ENCODE assay signal across 8 mouse cellular contexts in genomic region chr11:54088947-54089317, GRCm38 (mm10). TPM values are rescaled to one million over a fixed set of nuclear protein-coding genes. Genes with fewer than 3 reads are reported as not detected.
DNase-seq lines count a peak whose midpoint lies in the region; ATAC-seq and TF ChIP-seq lines count a peak whose summit lies in the region.

No protein-coding gene starts in this region.

- H3K36me3 ChIP-seq in heart, adult 2 months (ENCODE audit: control insufficient read depth, insufficient read depth, low read length), result no peaks in the 10 kb centered on the region
- H3K36me3 ChIP-seq in kidney, postnatal 0 days (ENCODE audit: insufficient read depth, low read length), result no peaks in the 10 kb centered on the region

- no peak for TF ChIP-seq POLR2A in heart, adult 2 months (IDR thresholded peaks at IDR 0.05; ENCODE audit: insufficient read depth, low read depth, low read length)
- TF ChIP-seq POLR2A in lung, adult 2 months (IDR thresholded peaks at IDR 0.05; ENCODE audit: borderline replicate concordance, extremely low read depth, low read depth, low read length), result no peak

- no peak overlapping the region for H3K4me3 ChIP-seq in heart, adult 2 months
- no peak overlapping the region for H3K4me3 ChIP-seq in kidney, postnatal 0 days (replicated peaks; ENCODE audit: low read depth, low read length)
- H3K4me3 ChIP-seq in lung, adult 2 months (replicated peaks; ENCODE audit: extremely low read depth, low read depth, low read length), result no peak overlapping the region

- no peak overlapping the region for H3K9ac ChIP-seq in heart, adult 2 months (ENCODE audit: low read depth, low read length)
- H3K9ac ChIP-seq in kidney, postnatal 0 days (ENCODE audit: low read depth, low read length), result no peak overlapping the region

- no peak overlapping the region for H3K4me2 ChIP-seq in kidney, postnatal 0 days (ENCODE audit: low read length)

- H3K27ac ChIP-seq in heart, adult 2 months, result no peak overlapping the region
- no peak overlapping the region for H3K27ac ChIP-seq in kidney, postnatal 0 days

- no peaks in the 10 kb centered on the region for H3K27me3 ChIP-seq in heart, adult 2 months (ENCODE audit: control insufficient read depth, insufficient read depth, low read length)
- H3K27me3 ChIP-seq in kidney, postnatal 0 days (ENCODE audit: insufficient read depth, low read length), result no peaks in the 10 kb centered on the region

- H3K9me3 ChIP-seq in kidney, postnatal 0 days (replicated peaks; ENCODE audit: low read length), result no peaks in the 10 kb centered on the region

- WGBS in heart, adult 2 months, result 53% methylated on average over 5 of the region's 5 CpGs
- 51% methylated on average over 5 of the region's 5 CpGs for WGBS in kidney, postnatal 0 days
- 49% methylated on average over 5 of the region's 5 CpGs for WGBS in lung, adult 2 months

- intact Hi-C loops in heart, adult 2 months (cut with DNase I), result loop anchor here (1.0 to 2.0 kb wide), 3 partner anchors 26 to 87 kb away; no protein-coding TSS in a partner anchor

- DNase-seq in CD8-positive naive resting alpha-beta T cell, adult 2 months (ENCODE audit: low read depth in 2 of 2, low spot score in 2 of 2), result peak; percentile 68 to 79
- peak; percentile 85 for DNase-seq in adipocyte (ENCODE audit: low spot score)
- peak; percentile 76 to 85 for DNase-seq in heart, adult 2 months
- DNase-seq in kidney, postnatal 0 days (ENCODE audit: low spot score), result peak; percentile 86
- DNase-seq in lung, adult 2 months, result peak; percentile 81
- DNase-seq in thymus, postnatal 4 days, result peak; percentile 89

- ATAC-seq in common myeloid progenitor, adult 5-6 weeks (replicated peaks; ENCODE audit: low read depth, poor library complexity, severe bottlenecking), result peak; percentile 60
- ATAC-seq in kidney, postnatal 0 days (replicated peaks; ENCODE audit: low FRiP score, low read depth), result peak; percentile 75
- ATAC-seq in neutrophil, adult 5-6 weeks (ENCODE audit: extremely low read depth, insufficient number of reproducible peaks, low FRiP score, poor library complexity, severe bottlenecking), result peak; percentile 53; the same call in 1 of the 2 replicates

- H3K79me2 ChIP-seq in heart, adult 2 months (replicated peaks; ENCODE audit: control insufficient read depth, insufficient read depth, low read length), result no peaks in the 10 kb centered on the region

- peak; percentile 54; the same call in 1 of the 2 replicates for TF ChIP-seq EP300 in heart, adult 2 months (IDR thresholded peaks at IDR 0.05; ENCODE audit: insufficient read depth, low read depth, low read length)

- peaks cover 1% of the 10 kb centered on the region; the same call in 1 of the 2 replicates for H3K4me1 ChIP-seq in heart, adult 2 months (ENCODE audit: control insufficient read depth, insufficient read depth, low read length)
- H3K4me1 ChIP-seq in kidney, postnatal 0 days (replicated peaks; ENCODE audit: insufficient read depth, low read length), result no peaks in the 10 kb centered on the region; the same call in 1 of the 2 replicates
- H3K4me1 ChIP-seq in lung, adult 2 months (ENCODE audit: control insufficient read depth, insufficient read depth, low read length), result no peaks in the 10 kb centered on the region

- TF ChIP-seq CTCF in heart, adult 2 months (IDR thresholded peaks at IDR 0.05), result peak; percentile 94
- peak; percentile 90 for TF ChIP-seq CTCF in kidney, postnatal 0 days (IDR thresholded peaks at IDR 0.05; ENCODE audit: low read depth)
- peak; percentile 31 for TF ChIP-seq CTCF in lung, adult 2 months (IDR thresholded peaks at IDR 0.05; ENCODE audit: insufficient read depth, low read length)

RNA-seq across cellular contexts. Expression of gene P4ha2, which starts 11.0 kb away (rescaled TPM):
- 0.18 TPM in 1 of 2 replicates, not detected in the other for total RNA-seq in common myeloid progenitor, adult 5-6 weeks (2017)
- total RNA-seq in heart, adult 2 months (2021), result 10 to 100 TPM; 59.9 to 63.6 TPM
- polyA plus RNA-seq in heart, adult 2 months (2012; rRNA removed), result 37.4 and 62.3 TPM in 2 replicates
- 11.2 and 13.9 TPM in 2 replicates for polyA plus RNA-seq in kidney, postnatal 0 days (2015; fragmentation: Nextera tagmentation; extraction: Ambion mirVana)
- polyA plus RNA-seq in lung, adult 2 months (2012; rRNA removed), result 25.9 and 30.0 TPM in 2 replicates
- total RNA-seq in neutrophil, adult 5-6 weeks (2017), result not detected in 2 replicates

RNA-seq across cellular contexts. Expression of gene Pdlim4, which starts 20.1 kb away (rescaled TPM):
- total RNA-seq in common myeloid progenitor, adult 5-6 weeks (2017), result 0.41 TPM in 1 of 2 replicates, not detected in the other
- total RNA-seq in heart, adult 2 months (2021), result 10 to 100 TPM; 30.8 to 33.8 TPM
- polyA plus RNA-seq in heart, adult 2 months (2012; rRNA removed), result 57.6 and 58.2 TPM in 2 replicates
- 47.5 and 52.9 TPM in 2 replicates for polyA plus RNA-seq in kidney, postnatal 0 days (2015; fragmentation: Nextera tagmentation; extraction: Ambion mirVana)
- polyA plus RNA-seq in lung, adult 2 months (2012; rRNA removed), result 22.9 and 25.6 TPM in 2 replicates
- 2.1 and 2.3 TPM in 2 replicates for total RNA-seq in neutrophil, adult 5-6 weeks (2017)

Comparison
In these comparisons a context has a peak if more than half of its experiments do, and no peak if none do; other contexts are left out.
1. CTCF ChIP-seq: peak in every context shown above with its lines; median percentile 94 in heart, adult 2 months; 90 in kidney, postnatal 0 days; 31 in lung, adult 2 months.
2. RNA of gene P4ha2, which starts 11.0 kb away (total RNA-seq): 59.9 to 63.6 TPM in heart, adult 2 months; not detected in neutrophil, adult 5-6 weeks and 0.18 TPM in common myeloid progenitor, adult 5-6 weeks; every median in the first group is over 10 times any median in the second.
3. Peak in every context shown above with its lines, with median percentiles within 50 percentile points of each other: DNase-seq and ATAC-seq.